Mouse (Mus musculus) liver, postnatal 0 days (tissue): ENCODE measurements around the gene Zcchc24. TPM values are rescaled to one million over a fixed set of nuclear protein-coding genes. Genes with fewer than 3 reads are reported as not detected.

Experiments used
- ATAC-seq: fragments of 200-750 bp; cut with Nextera tagmentation; 2 replicates; pipeline ENCODE4 v1.8.0; 2017; ENCODE audit warnings: mild to moderate bottlenecking, moderate library complexity
- DNase-seq: peaks from one replicate; pipeline ENCODE4 v3.0.0-alpha.2; 2016
- H3K27ac ChIP-seq: fragments of 300-500 bp; sonication (generic); 2 replicates; pipeline ENCODE4 v1.5.1; 2014; ENCODE audit warnings: antibody characterized with exemption, moderate library complexity, mild to moderate bottlenecking, low read depth
- H3K27me3 ChIP-seq: fragments of 300-500 bp; sonication (generic); 2 replicates; pipeline ENCODE4 v1.6.1; 2014; ENCODE audit warnings: low read length, control low read depth, mixed read lengths; ENCODE audit not compliant: insufficient read depth
- H3K36me3 ChIP-seq: fragments of 300-500 bp; sonication (generic); replicated peaks from 2 replicates; pipeline ENCODE4 v1.6.1; 2014; ENCODE audit warnings: mild to moderate bottlenecking, control low read depth, low read length, moderate library complexity, mixed read lengths; ENCODE audit not compliant: insufficient read depth
- H3K4me1 ChIP-seq: fragments of 300-500 bp; sonication (generic); 2 replicates; pipeline ENCODE4 v1.6.1; 2014; ENCODE audit warnings: antibody characterized with exemption, mild to moderate bottlenecking, control low read depth; ENCODE audit not compliant: insufficient read depth
- H3K4me2 ChIP-seq: fragments of 300-500 bp; sonication (generic); 2 replicates; pipeline ENCODE4 v1.6.1; 2014; ENCODE audit warnings: low read depth, mild to moderate bottlenecking, low read length, moderate library complexity, mixed read lengths
- H3K4me3 ChIP-seq: fragments of 300-500 bp; sonication (generic); 2 replicates; pipeline ENCODE4 v1.5.1; 2014; ENCODE audit warnings: low read depth, low read length
- H3K9ac ChIP-seq: fragments of 300-500 bp; sonication (generic); replicated peaks from 2 replicates; pipeline ENCODE4 v1.6.1; 2014; ENCODE audit warnings: mild to moderate bottlenecking, moderate library complexity
- H3K9me3 ChIP-seq: fragments of 300-500 bp; sonication (generic); 2 replicates; pipeline ENCODE4 v1.6.1; 2016; ENCODE audit warnings: mild to moderate bottlenecking, control low read depth, low read length, mixed read lengths
- CTCF ChIP-seq: sonication (generic); IDR thresholded peaks from 2 replicates; pipeline ENCODE4 v1.5.1; 2016; ENCODE audit warnings: antibody characterized with exemption, low read depth
- EP300 ChIP-seq: IDR thresholded peaks from 2 replicates; pipeline ENCODE4 v1.6.1; 2016; ENCODE audit warnings: antibody characterized with exemption, low read depth, mild to moderate bottlenecking
- WGBS: fragments of 180-500 bp; shearing (Covaris S2); extraction: QIAGEN DNeasy Blood & Tissue Kit; methylation state at CpG from one replicate; pipeline ENCODE4 v1.1.7; 2014; ENCODE audit not compliant: insufficient replicate concordance; 5-methylcytosine and 5-hydroxymethylcytosine counted together
- polyA plus RNA-seq: library from polyadenylated mRNA; unstranded; fragments of >200 nt; fragmentation: Nextera tagmentation; extraction: Ambion mirVana; gene quantifications from 2 replicates; pipeline ENCODE4 v1.2.1, GENCODE M21; 2015

Zcchc24 gene
- polyA plus RNA-seq, 1 experiment from 2014 or later = 13.8 TPM

DNA sequence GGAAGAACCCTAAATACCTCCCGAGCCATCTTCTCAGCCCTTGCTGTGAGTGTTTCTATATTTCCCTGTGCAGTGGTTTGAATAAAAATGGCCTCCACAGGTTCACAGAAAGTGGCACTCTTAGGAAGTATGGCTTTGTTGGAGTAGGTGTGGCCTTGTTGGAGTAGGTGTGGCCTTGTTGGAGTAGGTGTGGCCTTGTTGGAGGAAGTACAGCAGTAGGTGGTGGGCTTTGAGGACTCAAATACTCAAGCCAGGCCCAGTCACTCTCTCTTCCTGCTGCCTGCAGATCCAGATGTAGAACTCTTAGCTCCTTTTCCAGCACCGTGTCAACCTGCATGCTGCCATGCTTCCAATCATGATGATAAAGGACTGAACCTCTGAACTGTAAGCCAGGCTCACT lies 25.5 kb upstream of the Zcchc24 start:
- TF ChIP-seq CTCF = no peak
- TF ChIP-seq EP300 = no peak
- WGBS = 89% methylated on average over 2 of the region's 2 CpGs
- Histone ChIP-seq H3K4me3 (no peak overlapping the region), H3K27me3 (no peaks in the 10 kb centered on the region), H3K9ac (no peak overlapping the region), H3K27ac (no peak overlapping the region), H3K4me1 (peaks cover 3% of the 10 kb centered on the region), H3K4me2 (no peak overlapping the region), H3K36me3 (no peaks in the 10 kb centered on the region), H3K9me3 (no peaks in the 10 kb centered on the region)
- no peak for ATAC-seq
- DNase-seq = no peak

GRCm38 (mm10) chr14:25790768-25791302 lies 22.0 kb upstream of the Zcchc24 start:
- ATAC-seq = peak; percentile 88
- Histone ChIP-seq H3K27me3 (no peaks in the 10 kb centered on the region), H3K27ac (peak overlapping the region; percentile 69), H3K9me3 (no peaks in the 10 kb centered on the region), H3K36me3 (no peaks in the 10 kb centered on the region), H3K9ac (no peak overlapping the region), H3K4me3 (no peak overlapping the region), H3K4me2 (peak overlapping the region; percentile 11; the same call in 1 of the 2 replicates), H3K4me1 (peaks cover 7% of the 10 kb centered on the region)
- DNase-seq = peak; percentile 49
- TF ChIP-seq EP300 = peak; percentile 52; the same call in 1 of the 2 replicates
- TF ChIP-seq CTCF = no peak
- WGBS = 39% methylated on average over 6 of the region's 6 CpGs

GRCm38 (mm10) chr14:25789946-25790345 lies 21.1 kb upstream of the Zcchc24 start:
- TF ChIP-seq EP300 (no peak), CTCF (no peak)
- ATAC-seq (no peak), DNase-seq (no peak)
- Histone ChIP-seq H3K27ac (peak overlapping the region; percentile 69), H3K9ac (no peak overlapping the region), H3K9me3 (no peaks in the 10 kb centered on the region), H3K4me1 (peaks cover 7% of the 10 kb centered on the region), H3K4me2 (no peak overlapping the region), H3K27me3 (no peaks in the 10 kb centered on the region), H3K4me3 (no peak overlapping the region), H3K36me3 (no peaks in the 10 kb centered on the region)
- WGBS = 68% methylated on average over 1 of the region's 1 CpGs

- Histone ChIP-seq H3K9ac (no peak overlapping the region), H3K4me2 (no peak overlapping the region), H3K27me3 (no peaks in the 10 kb centered on the region), H3K27ac (no peak overlapping the region), H3K9me3 (no peaks in the 10 kb centered on the region), H3K4me1 (peaks cover 7% of the 10 kb centered on the region), H3K4me3 (no peak overlapping the region), H3K36me3 (no peaks in the 10 kb centered on the region)
- no peak for TF ChIP-seq CTCF
- no peak for TF ChIP-seq EP300
- DNase-seq (no peak), ATAC-seq (no peak)
Observed at GRCm38 (mm10) chr14:25789207-25789606, 20.4 kb upstream of the Zcchc24 start.

GRCm38 (mm10) chr14:25788201-25788600 lies 19.4 kb upstream of the Zcchc24 start:
- no peak overlapping the region for H3K9ac ChIP-seq
- no peak overlapping the region for H3K27ac ChIP-seq
- H3K27me3 ChIP-seq = no peaks in the 10 kb centered on the region
- H3K4me2 ChIP-seq = no peak overlapping the region
- no peaks in the 10 kb centered on the region for H3K36me3 ChIP-seq
- H3K4me1 ChIP-seq = peaks cover 9% of the 10 kb centered on the region
- DNase-seq = no peak
- WGBS = 38% methylated on average over 5 of the region's 5 CpGs
- H3K9me3 ChIP-seq = no peaks in the 10 kb centered on the region
- TF ChIP-seq CTCF = no peak
- no peak overlapping the region for H3K4me3 ChIP-seq
- no peak for ATAC-seq

DNA sequence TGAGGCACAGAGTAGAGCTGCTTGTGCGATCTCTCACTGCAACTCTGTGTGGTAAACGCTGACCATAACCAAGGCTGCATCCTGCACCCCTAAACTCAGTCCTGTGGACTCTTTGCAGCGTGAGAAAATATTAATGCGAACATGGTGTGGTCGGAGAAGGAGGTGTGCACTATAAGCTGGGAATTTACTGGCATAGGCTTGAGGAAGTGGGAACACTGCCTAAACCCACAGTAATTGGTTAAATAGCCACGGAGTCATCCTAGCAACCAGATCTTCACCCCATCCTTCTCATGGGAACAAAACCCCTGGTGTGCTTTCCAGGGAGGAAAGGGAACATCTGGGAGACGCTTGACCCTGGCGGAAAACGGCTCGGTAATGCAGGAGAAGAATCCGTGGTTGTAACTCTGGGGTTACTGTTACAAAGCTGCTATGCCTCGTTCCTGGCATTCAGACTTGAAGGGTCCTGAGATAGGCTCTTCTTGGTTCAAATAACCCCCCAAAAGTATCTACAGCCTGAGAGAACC lies 18.6 kb upstream of the Zcchc24 start:
- Histone ChIP-seq H3K9me3 (no peaks in the 10 kb centered on the region), H3K27me3 (no peaks in the 10 kb centered on the region), H3K4me1 (peaks cover 10% of the 10 kb centered on the region), H3K27ac (no peak overlapping the region), H3K9ac (no peak overlapping the region), H3K4me3 (no peak overlapping the region), H3K36me3 (no peaks in the 10 kb centered on the region), H3K4me2 (no peak overlapping the region)
- no peak for TF ChIP-seq CTCF
- TF ChIP-seq EP300 = no peak
- 79% methylated on average over 12 of the region's 12 CpGs for WGBS
- DNase-seq = no peak
- no peak for ATAC-seq
